Mouse (Mus musculus) embryonic fibroblast, embryonic 13.5 days (primary cell): ENCODE data around the gene Pla2g10.
A peak's percentile ranks its signal among the peaks of the same experiment; 100 is the strongest.

Source experiments
- CTCF ChIP-seq: IDR thresholded peaks from 2 replicates; pipeline ENCODE4 v1.5.1; 2011; ENCODE audit warnings: mild to moderate bottlenecking, control low read depth, low read length, moderate library complexity, borderline replicate concordance; ENCODE audit not compliant: insufficient read depth
- POLR2A ChIP-seq: IDR thresholded peaks from 2 replicates; pipeline ENCODE4 v1.6.1; 2011; ENCODE audit warnings: low read depth, mild to moderate bottlenecking, control low read depth, low read length, moderate library complexity

- TF ChIP-seq POLR2A (peak; percentile 65), CTCF (no peak)
These were observed 58.3 kb downstream of the Pla2g10 start for GRCm38 (mm10) chr16:13672386-13672898.
